Mouse (Mus musculus): ENCODE data around the gene Plekhh2.

DNA sequence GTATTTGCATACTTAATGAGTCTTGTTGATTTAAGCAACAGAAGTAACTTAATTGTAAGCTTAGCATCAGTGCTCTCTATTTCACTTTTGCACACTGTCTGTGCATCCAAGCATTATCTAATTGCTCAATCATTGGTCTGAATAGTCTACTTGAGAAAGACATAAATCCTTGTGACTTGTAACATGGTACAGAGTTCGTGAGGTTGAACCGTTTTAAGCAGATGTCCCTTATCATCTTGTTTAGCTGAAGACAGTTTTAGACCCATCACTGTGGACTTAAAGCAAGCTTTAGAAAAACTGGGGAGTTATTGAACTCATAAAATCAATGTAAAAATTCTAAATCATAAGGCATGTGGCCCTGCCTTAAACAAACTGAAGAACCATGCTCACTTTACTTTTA is 14.1 kb upstream of the Plekhh2 start:
- TF ChIP-seq POLR2A (IDR thresholded peaks at IDR 0.05; ENCODE audit: borderline replicate concordance, extremely low read depth, low read depth, low read length), result no peak
- TF ChIP-seq CTCF (IDR thresholded peaks at IDR 0.05; ENCODE audit: insufficient read depth, low read length), result no peak

All from lung, adult 2 months (tissue).